Mouse (Mus musculus) liver, embryonic 13.5 days (tissue): ENCODE results near the gene Dek. TPM values are rescaled to one million over a fixed set of nuclear protein-coding genes. Genes with fewer than 3 reads are reported as not detected.

ENCODE experiments used
- ATAC-seq: fragments of 200-750 bp; cut with Nextera tagmentation; 2 replicates; pipeline ENCODE4 v1.8.0; 2017; ENCODE audit warnings: low read depth, mild to moderate bottlenecking, moderate number of reproducible peaks, moderate library complexity
- DNase-seq: peaks from one replicate; pipeline ENCODE4 v3.0.0; 2022
- H3K27ac ChIP-seq: fragments of 300-500 bp; sonication (generic); 2 replicates; pipeline ENCODE4 v1.5.1; 2015; ENCODE audit warnings: moderate library complexity, mild to moderate bottlenecking, inconsistent platforms
- H3K27me3 ChIP-seq: fragments of 300-500 bp; sonication (generic); 2 replicates; pipeline ENCODE4 v1.6.1; 2015; ENCODE audit warnings: mild to moderate bottlenecking, inconsistent platforms
- H3K36me3 ChIP-seq: fragments of 300-500 bp; sonication (generic); 2 replicates; pipeline ENCODE4 v1.6.1; 2015; ENCODE audit warnings: mild to moderate bottlenecking, inconsistent platforms
- H3K4me1 ChIP-seq: fragments of 300-500 bp; sonication (generic); replicated peaks from 2 replicates; pipeline ENCODE4 v1.6.1; 2015; ENCODE audit warnings: inconsistent platforms
- H3K4me2 ChIP-seq: fragments of 300-500 bp; sonication (generic); 2 replicates; pipeline ENCODE4 v1.6.1; 2015; ENCODE audit warnings: inconsistent platforms, mild to moderate bottlenecking, moderate library complexity
- H3K4me3 ChIP-seq: fragments of 300-500 bp; sonication (generic); replicated peaks from 2 replicates; pipeline ENCODE4 v1.5.1; 2015; ENCODE audit warnings: mild to moderate bottlenecking, inconsistent platforms
- H3K9ac ChIP-seq: fragments of 300-500 bp; sonication (generic); 2 replicates; pipeline ENCODE4 v1.6.1; 2015; ENCODE audit warnings: mild to moderate bottlenecking, inconsistent platforms
- H3K9me3 ChIP-seq: fragments of 300-500 bp; sonication (generic); replicated peaks from 2 replicates; pipeline ENCODE4 v1.6.1; 2016; ENCODE audit warnings: inconsistent platforms
- WGBS: fragments of 180-500 bp; shearing (Covaris S2); methylation state at CpG from one replicate; pipeline ENCODE4 v1.1.7; 2015; ENCODE audit not compliant: insufficient replicate concordance; 5-methylcytosine and 5-hydroxymethylcytosine counted together
- polyA plus RNA-seq: library from polyadenylated mRNA; unstranded; fragments of >200 nt; fragmentation: Nextera tagmentation; extraction: Ambion mirVana; gene quantifications from 2 replicates; pipeline ENCODE4 v1.2.1, GENCODE M21; 2015

The Dek gene
- 493 and 566 TPM in 2 replicates for polyA plus RNA-seq

DNA sequence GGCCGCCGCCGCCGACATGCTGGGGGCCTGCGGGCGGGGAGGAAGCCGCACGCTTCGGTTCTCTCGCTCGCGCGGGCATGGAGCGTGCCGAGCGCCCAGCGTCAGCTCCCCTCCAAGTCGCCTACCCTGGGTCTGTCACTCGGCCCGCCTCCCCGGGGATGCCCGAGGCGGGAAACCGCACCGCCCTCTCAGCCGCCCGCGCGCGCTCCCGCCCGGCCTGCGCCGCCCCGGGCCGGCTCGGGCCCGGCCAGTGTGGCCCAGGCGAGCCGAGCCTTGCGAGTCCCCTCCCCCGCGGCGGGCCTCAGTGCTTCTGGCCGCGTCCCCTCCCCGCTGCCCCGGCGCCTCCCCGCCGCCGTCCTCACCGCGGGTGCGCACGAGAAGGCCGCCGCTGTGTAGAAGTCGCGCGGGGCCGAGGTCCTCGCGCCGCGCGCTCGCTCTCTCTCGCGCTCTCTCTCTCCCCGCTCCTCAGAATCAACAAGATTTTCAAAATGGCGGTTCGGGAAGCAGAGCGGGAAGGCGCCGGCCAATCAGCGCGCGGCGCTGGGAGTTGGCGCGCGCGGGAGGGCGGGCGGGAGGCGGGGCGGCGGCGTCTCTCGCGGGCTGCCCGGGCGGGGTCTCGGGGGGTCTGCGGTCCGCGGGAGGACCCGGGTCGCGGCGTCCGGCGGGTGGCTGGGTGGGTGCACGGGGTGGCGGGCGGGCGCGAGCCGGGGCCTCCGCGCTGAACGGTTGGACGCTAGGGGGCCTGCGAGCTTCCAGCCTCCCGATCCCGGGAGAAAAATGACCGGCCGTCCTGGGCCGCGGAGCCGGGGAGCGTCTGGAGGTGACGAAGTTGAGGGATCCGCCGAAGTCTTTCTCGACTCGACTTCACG, at the start of gene Dek:
Gene Dek, minus strand, starts transcription at position 491 of the 869 bp plus-strand sequence.
- no peaks in the 10 kb centered on the region for H3K27me3 ChIP-seq
- H3K4me1 ChIP-seq = peaks cover 65% of the 10 kb centered on the region
- WGBS = under 1% methylated on average over 91 of the region's 129 CpGs
- peak within 1 kb of the TSS; percentile 100 for H3K9ac ChIP-seq
- no peaks in the 10 kb centered on the region for H3K9me3 ChIP-seq
- H3K27ac ChIP-seq = peak within 1 kb of the TSS; percentile 98
- H3K36me3 ChIP-seq = peaks cover 24% of the 10 kb centered on the region
- DNase-seq (peak; percentile 80), ATAC-seq (peak; percentile 77)
- H3K4me3 ChIP-seq = peak within 1 kb of the TSS; percentile 99
- peak within 1 kb of the TSS; percentile 82 for H3K4me2 ChIP-seq

DNA sequence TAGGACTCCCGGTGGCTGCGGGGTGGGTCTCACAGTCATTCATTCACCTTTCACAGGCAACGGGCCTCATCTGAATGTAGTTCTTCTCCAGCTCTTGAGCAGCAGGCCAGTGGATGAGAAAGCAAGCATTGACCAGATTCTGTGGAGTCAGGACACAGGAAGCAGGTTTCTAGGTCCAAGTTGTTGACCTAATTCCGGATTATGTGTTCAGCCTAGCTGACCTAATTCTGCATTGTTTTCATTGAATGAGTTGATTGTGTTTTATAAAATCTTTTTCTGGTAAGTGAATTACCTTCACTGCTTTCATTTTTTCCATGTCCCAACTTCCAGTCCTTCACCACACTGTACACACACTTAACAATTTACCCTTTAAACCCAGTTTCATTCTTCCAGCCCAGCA, 48.9 kb upstream of the Dek start:
- H3K4me2 ChIP-seq = no peak overlapping the region

DNA sequence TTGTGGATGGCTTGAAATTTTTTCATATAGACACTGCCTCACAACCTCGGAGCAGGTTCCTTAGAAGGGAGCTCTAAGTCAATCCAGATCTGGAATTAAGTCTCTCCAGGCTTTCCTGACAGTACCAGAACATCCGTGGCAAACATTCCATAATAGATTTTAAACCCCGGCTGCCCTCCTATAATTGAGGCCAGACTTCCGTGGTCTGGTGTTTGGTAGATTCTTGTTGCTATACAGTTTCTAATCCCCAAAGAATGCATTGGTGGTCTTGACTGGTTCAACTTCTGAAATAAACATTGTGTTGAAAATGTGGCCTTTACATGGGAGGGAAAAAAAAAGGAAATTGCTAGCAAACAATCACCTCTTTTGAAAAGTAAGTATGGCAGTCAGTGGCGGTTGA, 47.2 kb upstream of the Dek start:
- Histone ChIP-seq H3K27me3 (no peaks in the 10 kb centered on the region), H3K4me1 (peaks cover 7% of the 10 kb centered on the region; the same call in 1 of the 2 replicates), H3K9ac (no peak overlapping the region), H3K4me3 (no peak overlapping the region), H3K36me3 (no peaks in the 10 kb centered on the region), H3K4me2 (no peak overlapping the region), H3K9me3 (no peaks in the 10 kb centered on the region), H3K27ac (no peak overlapping the region)
- DNase-seq (no peak), ATAC-seq (no peak)
- WGBS = 70% methylated on average over 5 of the region's 5 CpGs

More for the DNA sequence above, 48.9 kb upstream of the Dek start:
- WGBS = 72% methylated on average over 4 of the region's 4 CpGs
- no peaks in the 10 kb centered on the region for H3K27me3 ChIP-seq
- H3K36me3 ChIP-seq = no peaks in the 10 kb centered on the region
- no peak overlapping the region for H3K9ac ChIP-seq
- ATAC-seq (no peak), DNase-seq (no peak)
- H3K4me1 ChIP-seq = no peaks in the 10 kb centered on the region
- H3K9me3 ChIP-seq = no peaks in the 10 kb centered on the region
- no peak overlapping the region for H3K27ac ChIP-seq
- H3K4me3 ChIP-seq = no peak overlapping the region

DNA sequence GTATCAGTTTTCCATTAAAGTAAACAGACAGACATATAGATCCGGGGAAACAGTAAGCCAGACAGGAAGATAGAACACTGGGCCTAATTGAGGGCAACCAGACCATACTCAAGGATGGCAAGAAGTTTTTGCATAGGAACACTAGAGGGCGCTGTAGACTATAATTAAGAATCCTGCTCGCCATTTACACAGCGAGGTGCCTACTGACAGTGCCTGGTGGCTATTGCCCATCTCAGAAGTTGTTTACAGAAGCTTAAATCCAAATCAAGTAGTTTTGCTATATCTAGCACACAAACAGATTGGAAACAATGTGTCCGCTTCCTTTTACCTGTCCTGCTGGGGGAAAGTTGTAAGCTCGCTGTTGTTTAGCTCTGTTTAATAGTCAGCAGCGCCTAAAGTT, 46.4 kb upstream of the Dek start:
- H3K9ac ChIP-seq = no peak overlapping the region
- ATAC-seq (no peak), DNase-seq (peak; percentile 34)
- H3K27me3 ChIP-seq = no peaks in the 10 kb centered on the region
- no peak overlapping the region for H3K27ac ChIP-seq
- no peak overlapping the region for H3K4me3 ChIP-seq
- H3K4me1 ChIP-seq = peaks cover 8% of the 10 kb centered on the region; the same call in 1 of the 2 replicates
- no peaks in the 10 kb centered on the region for H3K36me3 ChIP-seq
- 34% methylated on average over 7 of the region's 7 CpGs for WGBS
- no peak overlapping the region for H3K4me2 ChIP-seq
- H3K9me3 ChIP-seq = no peaks in the 10 kb centered on the region

DNA sequence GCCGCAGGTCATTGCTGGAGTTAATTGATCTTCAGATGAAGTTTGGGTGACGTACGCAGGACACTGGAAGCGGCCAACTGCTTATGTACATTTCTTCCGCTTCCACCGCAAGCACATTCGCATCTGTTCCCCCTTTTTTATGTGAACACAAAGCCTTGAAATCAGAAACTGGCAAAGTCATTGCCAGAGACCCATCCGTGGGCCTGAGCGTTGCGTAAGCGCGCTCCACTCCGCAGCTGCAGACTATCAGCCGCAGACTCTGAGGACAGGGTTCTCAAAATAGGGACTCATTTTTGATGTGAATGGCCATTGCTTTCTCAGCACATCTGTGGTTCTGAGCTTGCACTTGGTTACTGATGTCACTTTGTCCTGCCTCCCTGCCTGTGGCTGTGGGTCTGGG, 45.1 kb upstream of the Dek start:
- H3K9me3 ChIP-seq = no peaks in the 10 kb centered on the region
- ATAC-seq (no peak), DNase-seq (no peak)
- no peak overlapping the region for H3K4me2 ChIP-seq
- H3K4me1 ChIP-seq = peaks cover 8% of the 10 kb centered on the region; the same call in 1 of the 2 replicates
- no peak overlapping the region for H3K4me3 ChIP-seq
- no peak overlapping the region for H3K9ac ChIP-seq
- H3K27ac ChIP-seq = no peak overlapping the region
- no peaks in the 10 kb centered on the region for H3K36me3 ChIP-seq
- H3K27me3 ChIP-seq = no peaks in the 10 kb centered on the region
- 76% methylated on average over 14 of the region's 14 CpGs for WGBS

DNA sequence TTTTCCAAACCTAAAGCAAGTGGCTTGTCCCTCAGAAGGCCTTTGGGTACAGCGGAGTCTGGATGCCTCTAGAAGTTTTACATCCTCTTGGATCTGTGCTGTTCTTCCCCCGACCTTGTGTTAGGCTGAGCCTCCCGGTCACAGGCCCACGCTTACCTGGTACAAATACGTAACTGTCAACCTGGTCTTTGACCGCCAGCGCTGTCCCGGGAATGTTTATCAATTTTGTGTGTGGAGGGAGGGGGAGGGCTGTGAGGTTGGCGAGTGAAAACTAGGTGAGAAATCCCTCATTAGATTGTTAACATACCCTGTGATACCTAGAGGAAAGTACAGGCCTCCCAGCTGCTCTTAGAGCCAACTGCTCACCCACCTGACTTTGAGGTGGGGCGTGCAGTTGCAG, 44.0 kb upstream of the Dek start:
- 73% methylated on average over 10 of the region's 10 CpGs for WGBS

DNA sequence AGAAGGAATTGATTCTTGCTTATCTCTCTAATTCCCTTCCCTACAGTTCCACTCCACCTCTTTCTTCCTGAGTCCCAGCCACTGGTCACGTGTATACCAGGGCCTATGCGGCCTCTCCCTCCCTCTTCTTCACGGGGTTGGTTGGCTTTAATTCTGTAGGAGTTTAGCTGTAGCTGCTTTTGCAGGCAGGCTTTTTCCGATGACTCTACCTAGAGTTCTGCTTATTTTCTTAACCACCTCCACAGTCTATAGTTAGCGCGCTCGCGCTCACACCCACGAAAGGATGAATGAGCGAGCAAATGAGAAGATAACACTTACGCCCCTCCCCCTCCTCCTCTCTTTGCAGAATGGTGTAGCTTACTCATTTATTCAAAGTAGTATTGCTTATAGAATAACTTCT, 42.6 kb upstream of the Dek start:
- no peak overlapping the region for H3K4me2 ChIP-seq
- H3K36me3 ChIP-seq = no peaks in the 10 kb centered on the region
- no peaks in the 10 kb centered on the region for H3K9me3 ChIP-seq
- H3K4me3 ChIP-seq = no peak overlapping the region
- no peak overlapping the region for H3K27ac ChIP-seq
- DNase-seq = no peak
- no peak for ATAC-seq
- WGBS = 46% methylated on average over 11 of the region's 11 CpGs
- H3K4me1 ChIP-seq = peaks cover 8% of the 10 kb centered on the region; the same call in 1 of the 2 replicates
- H3K9ac ChIP-seq = no peak overlapping the region
- no peaks in the 10 kb centered on the region for H3K27me3 ChIP-seq

More for the DNA sequence above, 44.0 kb upstream of the Dek start:
- Histone ChIP-seq H3K4me3 (no peak overlapping the region), H3K9ac (no peak overlapping the region), H3K4me1 (peaks cover 8% of the 10 kb centered on the region; the same call in 1 of the 2 replicates), H3K27ac (no peak overlapping the region), H3K4me2 (no peak overlapping the region), H3K27me3 (no peaks in the 10 kb centered on the region), H3K9me3 (no peaks in the 10 kb centered on the region), H3K36me3 (no peaks in the 10 kb centered on the region)
- ATAC-seq (no peak), DNase-seq (no peak)

DNA sequence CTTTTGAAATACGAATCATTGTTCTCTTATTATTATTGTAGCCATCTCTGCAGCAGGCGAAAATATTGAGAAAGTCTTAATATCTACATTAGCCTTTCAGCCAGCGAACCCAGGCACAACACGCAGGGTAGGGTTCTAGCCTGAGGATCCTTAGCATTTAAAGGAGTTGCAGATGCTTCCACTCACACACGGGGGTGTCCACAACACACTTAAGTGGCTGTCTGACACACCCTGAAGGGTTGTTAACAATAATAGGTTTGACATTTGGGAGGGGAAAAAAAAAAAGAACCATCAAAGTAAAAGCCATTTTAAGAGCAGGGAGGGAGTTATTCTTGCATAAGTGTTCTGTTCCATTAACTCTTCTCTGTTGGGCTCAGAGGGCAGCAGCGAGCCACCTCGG, 40.4 kb upstream of the Dek start:
- H3K36me3 ChIP-seq = no peaks in the 10 kb centered on the region
- peaks cover 8% of the 10 kb centered on the region; the same call in 1 of the 2 replicates for H3K4me1 ChIP-seq
- no peak overlapping the region for H3K4me2 ChIP-seq
- WGBS = 70% methylated on average over 7 of the region's 7 CpGs
- no peak overlapping the region for H3K27ac ChIP-seq
- DNase-seq (no peak), ATAC-seq (no peak)
- no peak overlapping the region for H3K4me3 ChIP-seq
- H3K27me3 ChIP-seq = no peaks in the 10 kb centered on the region
- H3K9me3 ChIP-seq = no peaks in the 10 kb centered on the region
- no peak overlapping the region for H3K9ac ChIP-seq

DNA sequence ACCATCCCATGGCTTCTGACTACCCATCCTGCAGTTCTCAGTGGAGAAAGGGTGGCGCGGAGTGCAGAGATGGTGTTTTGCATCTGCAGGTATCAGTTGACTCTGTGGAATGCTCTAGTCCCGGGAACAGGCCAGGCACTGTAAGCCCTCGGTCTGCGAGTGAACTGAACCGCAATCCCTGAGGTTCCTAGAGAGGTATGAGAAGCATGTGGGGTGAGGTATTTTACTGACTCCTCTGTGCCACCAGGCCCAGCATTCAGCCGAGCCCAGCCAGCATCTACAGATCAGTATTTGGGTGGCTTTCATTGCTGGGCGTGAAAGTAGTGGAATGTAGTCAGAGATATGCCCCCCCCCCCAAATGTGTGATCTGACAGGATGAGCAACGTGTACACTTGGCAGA, 39.9 kb upstream of the Dek start:
- Histone ChIP-seq H3K4me1 (peaks cover 8% of the 10 kb centered on the region; the same call in 1 of the 2 replicates), H3K4me2 (no peak overlapping the region), H3K36me3 (no peaks in the 10 kb centered on the region), H3K27me3 (no peaks in the 10 kb centered on the region), H3K4me3 (no peak overlapping the region), H3K27ac (no peak overlapping the region), H3K9me3 (no peaks in the 10 kb centered on the region), H3K9ac (no peak overlapping the region)
- no peak for DNase-seq
- no peak for ATAC-seq
- 69% methylated on average over 9 of the region's 9 CpGs for WGBS

DNA sequence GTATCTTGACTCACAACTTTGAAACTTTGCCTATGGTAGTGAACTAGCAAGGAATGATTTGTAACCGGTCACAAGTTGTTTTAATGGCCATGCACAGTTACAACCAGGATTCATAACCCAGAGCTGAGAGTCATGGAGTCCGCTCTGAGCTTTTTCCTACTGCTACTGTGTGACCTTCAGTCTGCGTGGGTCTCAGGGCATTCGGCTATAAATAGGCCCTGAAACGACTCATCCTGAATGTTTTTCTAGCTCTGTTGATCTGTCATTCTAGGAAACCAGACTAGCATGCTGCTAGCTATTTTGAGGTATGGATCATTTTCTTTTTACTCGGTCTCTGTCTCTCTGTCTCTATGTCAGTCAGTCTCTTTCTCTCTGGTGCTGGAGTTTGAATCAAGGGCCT, 36.8 kb upstream of the Dek start:
- Histone ChIP-seq H3K4me1 (no peaks in the 10 kb centered on the region), H3K27me3 (no peaks in the 10 kb centered on the region), H3K4me2 (no peak overlapping the region), H3K9me3 (no peaks in the 10 kb centered on the region), H3K27ac (no peak overlapping the region), H3K4me3 (no peak overlapping the region), H3K9ac (no peak overlapping the region), H3K36me3 (0 out of 2 replicates have a peak, but pooled peaks cover 4% of the 10 kb centered on the region)
- WGBS = 59% methylated on average over 6 of the region's 6 CpGs
- DNase-seq (no peak), ATAC-seq (no peak)

DNA sequence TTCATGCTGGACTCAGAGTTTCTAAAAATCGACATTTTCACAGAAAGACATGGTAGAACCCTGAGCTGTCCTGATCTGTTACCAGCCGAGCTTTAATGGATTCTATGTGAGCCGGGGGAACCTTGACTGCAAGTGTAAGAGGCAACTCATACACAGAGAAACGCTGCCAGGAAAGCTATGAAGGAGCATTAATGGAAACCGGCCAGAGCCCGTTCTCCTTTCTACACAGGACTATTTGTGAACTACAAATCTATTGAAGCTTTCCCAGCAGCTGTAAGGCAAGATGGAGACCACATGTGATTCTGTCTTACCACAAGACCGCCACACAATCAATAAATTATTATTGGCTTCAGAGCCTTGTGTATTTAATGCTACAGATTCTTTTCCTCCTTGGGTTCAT, 29.7 kb upstream of the Dek start:
- H3K27me3 ChIP-seq = peaks cover 8% of the 10 kb centered on the region; the same call in 1 of the 2 replicates
- no peak overlapping the region for H3K9ac ChIP-seq
- DNase-seq = no peak
- 0 out of 2 replicates have a peak, but pooled peaks cover 4% of the 10 kb centered on the region for H3K36me3 ChIP-seq
- H3K27ac ChIP-seq = no peak overlapping the region
- 71% methylated on average over 7 of the region's 7 CpGs for WGBS
- ATAC-seq = no peak
- H3K4me3 ChIP-seq = no peak overlapping the region
- no peaks in the 10 kb centered on the region for H3K9me3 ChIP-seq
- 0 out of 2 replicates have a peak, but pooled peaks cover 4% of the 10 kb centered on the region for H3K4me1 ChIP-seq
- no peak overlapping the region for H3K4me2 ChIP-seq
